Mouse (Mus musculus) ES-E14 (cell line): ENCODE results near the gene Oxnad1.

ENCODE experiments used
- CHD2 ChIP-seq: IDR thresholded peaks from 2 replicates; pipeline ENCODE4 v1.6.1; 2014; ENCODE audit warnings: mild to moderate bottlenecking, low read depth, low read length, inconsistent platforms
- HCFC1 ChIP-seq: IDR thresholded peaks from 2 replicates; pipeline ENCODE4 v1.6.1; 2012; ENCODE audit warnings: low read length, inconsistent platforms, borderline replicate concordance; ENCODE audit not compliant: insufficient read depth
- MAFK ChIP-seq: IDR thresholded peaks from 2 replicates; pipeline ENCODE4 v1.6.1; 2014; ENCODE audit warnings: mild to moderate bottlenecking, low read depth, low read length, inconsistent platforms; ENCODE audit not compliant: insufficient read depth

DNA sequence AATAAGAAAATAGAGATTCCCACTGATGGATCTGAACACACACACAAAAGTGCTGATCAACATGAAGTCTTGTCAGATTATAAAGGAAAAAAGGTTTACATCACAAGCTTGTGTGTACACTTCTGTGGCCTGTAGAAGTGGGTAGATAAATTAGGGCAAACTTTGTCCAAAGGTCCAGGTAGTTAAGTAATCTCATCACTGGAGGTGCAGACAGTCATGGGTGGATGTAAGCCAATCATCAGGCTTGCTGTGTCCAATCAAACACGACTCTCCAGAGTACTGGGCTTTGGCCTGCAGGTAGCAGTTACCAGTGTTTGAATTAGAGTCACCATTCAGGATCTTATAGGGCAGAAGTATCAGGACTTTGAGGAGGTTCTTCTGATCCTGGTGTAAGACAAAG lies 7.8 kb downstream of the Oxnad1 start:
- TF ChIP-seq MAFK (no peak), HCFC1 (no peak), CHD2 (no peak)
